13 mouse cellular contexts compared by ENCODE assay signal in genomic region chr16:37803387-37803950, GRCm38 (mm10). TPM values are rescaled to one million over a fixed set of nuclear protein-coding genes. Genes with fewer than 3 reads are reported as not detected.
"Had no signal": no experiment of that assay in that cellular context is flagged by ENCODE, and none has a peak within 500 bp of the region (broad histone marks: within the 10 kb centered on the region; RNA-seq: fewer than 3 reads in every experiment).

No protein-coding gene starts in this region.

- DNase-seq: kidney, postnatal 10 days; kidney, postnatal 36 days; liver, embryonic 13.5 days; lung, adult 2 months; lung, postnatal 14 days; lung, postnatal 4 days; thymus, adult 18-20 months; thymus, postnatal 36 days had no signal

- H3K27ac ChIP-seq: liver, embryonic 13.5 days had no signal

- H3K4me3 ChIP-seq: liver, embryonic 13.5 days had no signal

RNA-seq across cellular contexts. Expression of gene Gm36028, which starts 57.5 kb away (rescaled TPM):
- total RNA-seq: layer of hippocampus, postnatal 25 days; left cerebral cortex, adult 18-20 months; left cerebral cortex, postnatal 25 days; megakaryocyte-erythroid progenitor cell, adult 5-6 weeks; midbrain, postnatal 0 days had no signal
